Mouse (Mus musculus): ENCODE data around the gene Bcl2l2. TPM values are rescaled to one million over a fixed set of nuclear protein-coding genes. Genes with fewer than 3 reads are reported as not detected.

Gene Bcl2l2
- polyA plus RNA-seq, 1 experiment from 2014 or later, result 3.3 TPM

DNA sequence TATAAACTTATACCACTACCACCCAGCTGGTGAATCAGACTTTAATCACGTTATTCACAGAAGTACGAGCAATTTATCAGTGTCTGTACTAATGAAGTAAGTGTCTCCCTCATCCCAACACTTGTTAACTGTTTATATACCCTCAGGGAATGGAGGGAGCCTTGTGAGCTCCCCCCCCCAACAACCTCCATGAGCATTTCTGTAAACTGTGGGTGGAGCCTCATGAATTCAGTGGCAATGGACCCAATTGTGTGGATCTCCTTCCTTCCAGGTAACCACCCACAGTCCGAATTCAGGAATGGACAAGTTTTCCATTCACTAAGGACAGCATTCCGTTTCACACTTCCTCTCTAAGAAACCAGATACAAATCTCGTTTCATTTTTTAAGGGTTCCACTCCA is 17.6 kb upstream of the Bcl2l2 start:
- Histone ChIP-seq H3K27me3 (ENCODE audit: control insufficient read depth, insufficient read depth, low read length) (no peaks in the 10 kb centered on the region), H3K4me2 (no peak overlapping the region), H3K4me1 (ENCODE audit: control insufficient read depth, insufficient read depth, low read length) (no peaks in the 10 kb centered on the region), H3K9ac (ENCODE audit: low read depth, low read length) (no peak overlapping the region), H3K4me3 (ENCODE audit: low read depth, low read length) (no peak overlapping the region), H3K9me3 (replicated peaks; ENCODE audit: control insufficient read depth, low read length) (no peaks in the 10 kb centered on the region), H3K27ac (ENCODE audit: low read depth, low read length) (no peak overlapping the region), H3K36me3 (ENCODE audit: control insufficient read depth, insufficient read depth, low read length) (no peaks in the 10 kb centered on the region)
- ATAC-seq (replicated peaks; ENCODE audit: insufficient number of reproducible peaks, low FRiP score, low TSS enrichment), result no peak
- WGBS (ENCODE audit: insufficient replicate concordance), result 71% methylated on average over 5 of the region's 5 CpGs

DNA sequence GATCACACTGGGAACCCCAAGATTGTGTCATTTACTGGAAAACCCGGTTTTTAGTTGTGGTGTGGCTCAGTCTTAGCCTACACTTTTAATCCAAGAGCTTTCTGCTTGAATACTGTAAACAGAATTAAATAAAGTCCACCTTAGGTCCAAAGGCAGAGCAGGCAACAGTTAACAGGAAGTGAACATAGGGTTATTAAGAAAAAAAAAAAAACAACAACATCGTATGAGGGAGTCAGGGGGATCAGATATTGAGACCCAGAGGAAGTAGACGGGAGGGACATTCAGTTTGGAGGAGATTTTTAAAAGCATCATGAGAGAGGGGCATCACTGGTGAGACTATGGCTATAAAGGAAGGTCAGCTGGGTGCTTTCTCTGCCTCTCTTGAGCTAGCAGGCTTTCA is 16.9 kb upstream of the Bcl2l2 start:
- H3K4me1 ChIP-seq (ENCODE audit: control insufficient read depth, insufficient read depth, low read length), result no peaks in the 10 kb centered on the region
- ATAC-seq (replicated peaks; ENCODE audit: insufficient number of reproducible peaks, low FRiP score, low TSS enrichment), result no peak
- WGBS (ENCODE audit: insufficient replicate concordance), result 60% methylated on average over 3 of the region's 3 CpGs
- H3K9ac ChIP-seq (ENCODE audit: low read depth, low read length), result no peak overlapping the region
- no peaks in the 10 kb centered on the region for H3K27me3 ChIP-seq (ENCODE audit: control insufficient read depth, insufficient read depth, low read length)
- no peak overlapping the region for H3K4me2 ChIP-seq
- no peaks in the 10 kb centered on the region for H3K9me3 ChIP-seq (replicated peaks; ENCODE audit: control insufficient read depth, low read length)
- no peak overlapping the region for H3K4me3 ChIP-seq (ENCODE audit: low read depth, low read length)
- H3K36me3 ChIP-seq (ENCODE audit: control insufficient read depth, insufficient read depth, low read length), result no peaks in the 10 kb centered on the region
- no peak overlapping the region for H3K27ac ChIP-seq (ENCODE audit: low read depth, low read length)

DNA sequence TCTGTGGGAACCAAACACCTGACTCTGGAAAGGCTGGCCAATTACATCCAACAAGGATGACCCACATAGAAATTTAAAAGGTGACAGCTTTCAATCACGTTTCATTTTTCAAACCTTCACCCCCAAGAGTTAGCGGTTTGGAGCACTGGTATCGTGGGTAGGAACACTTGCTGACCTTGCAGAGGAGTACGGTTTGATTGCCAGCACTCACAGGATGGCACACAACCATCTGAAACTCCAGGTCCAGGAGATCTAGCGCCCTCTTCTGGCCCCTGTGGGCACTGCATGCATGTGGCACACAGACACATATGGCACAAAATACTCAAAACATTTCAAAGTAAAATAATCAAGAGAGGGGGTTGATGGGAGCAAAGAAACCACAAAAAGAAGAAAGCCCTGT is 16.2 kb upstream of the Bcl2l2 start:
- Histone ChIP-seq H3K36me3 (ENCODE audit: control insufficient read depth, insufficient read depth, low read length) (no peaks in the 10 kb centered on the region), H3K4me3 (ENCODE audit: low read depth, low read length) (no peak overlapping the region), H3K9me3 (replicated peaks; ENCODE audit: control insufficient read depth, low read length) (no peaks in the 10 kb centered on the region), H3K4me2 (no peak overlapping the region), H3K27me3 (ENCODE audit: control insufficient read depth, insufficient read depth, low read length) (no peaks in the 10 kb centered on the region), H3K4me1 (ENCODE audit: control insufficient read depth, insufficient read depth, low read length) (no peaks in the 10 kb centered on the region), H3K27ac (ENCODE audit: low read depth, low read length) (no peak overlapping the region), H3K9ac (ENCODE audit: low read depth, low read length) (no peak overlapping the region)
- no peak for ATAC-seq (replicated peaks; ENCODE audit: insufficient number of reproducible peaks, low FRiP score, low TSS enrichment)
- WGBS (ENCODE audit: insufficient replicate concordance), result 56% methylated on average over 5 of the region's 5 CpGs

DNA sequence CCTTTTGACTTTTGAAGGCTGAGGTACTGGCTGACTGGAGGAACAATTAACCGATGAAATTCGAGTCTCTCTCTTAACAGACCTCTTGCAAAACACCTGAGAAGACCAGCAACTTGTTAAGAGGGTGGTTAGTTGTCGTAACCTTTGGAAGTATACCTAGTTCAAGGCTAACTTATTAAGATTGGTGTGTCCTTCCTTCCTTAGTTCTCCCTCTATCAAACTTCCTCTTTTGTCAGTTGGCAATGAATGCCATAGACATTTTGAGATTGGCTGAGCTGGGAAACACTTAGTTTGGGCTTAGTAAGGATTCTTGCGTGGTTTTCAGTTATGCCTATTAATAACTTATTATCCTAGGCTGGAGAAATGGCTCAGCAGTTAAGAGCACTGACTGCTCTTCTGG is 15.2 kb upstream of the Bcl2l2 start:
- Histone ChIP-seq H3K27ac (ENCODE audit: low read depth, low read length) (no peak overlapping the region), H3K4me1 (ENCODE audit: control insufficient read depth, insufficient read depth, low read length) (no peaks in the 10 kb centered on the region), H3K9ac (ENCODE audit: low read depth, low read length) (no peak overlapping the region), H3K4me2 (no peak overlapping the region), H3K27me3 (ENCODE audit: control insufficient read depth, insufficient read depth, low read length) (no peaks in the 10 kb centered on the region), H3K9me3 (replicated peaks; ENCODE audit: control insufficient read depth, low read length) (no peaks in the 10 kb centered on the region), H3K36me3 (ENCODE audit: control insufficient read depth, insufficient read depth, low read length) (no peaks in the 10 kb centered on the region), H3K4me3 (ENCODE audit: low read depth, low read length) (no peak overlapping the region)
- 85% methylated on average over 4 of the region's 4 CpGs for WGBS (ENCODE audit: insufficient replicate concordance)
- no peak for ATAC-seq (replicated peaks; ENCODE audit: insufficient number of reproducible peaks, low FRiP score, low TSS enrichment)

DNA sequence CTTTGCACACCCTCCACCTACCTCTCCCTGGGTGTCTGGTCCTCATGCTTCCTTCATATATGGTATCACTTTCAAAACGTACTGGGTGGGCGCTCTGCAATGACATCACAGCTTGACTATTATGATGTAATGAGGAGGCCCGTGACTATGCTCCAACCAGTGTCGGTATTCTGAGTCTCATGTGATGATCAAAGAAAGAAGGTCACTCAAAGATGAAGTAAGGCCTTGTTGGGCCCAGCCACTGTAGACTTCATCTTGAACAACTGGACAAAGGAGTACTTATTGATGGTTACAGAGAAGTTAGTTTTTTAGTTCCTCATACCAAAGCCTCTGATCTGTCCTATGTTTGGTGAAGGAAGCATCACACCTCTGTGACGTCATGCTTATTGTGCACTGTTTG is 12.3 kb upstream of the Bcl2l2 start, which contains the start of gene Homez:
TSS of gene Homez (minus strand) at position 101 of the 400 bp plus-strand sequence.
- H3K27me3 ChIP-seq (ENCODE audit: control insufficient read depth, insufficient read depth, low read length), result no peaks in the 10 kb centered on the region
- H3K9ac ChIP-seq (ENCODE audit: low read depth, low read length), result no peak within 1 kb of the TSS
- H3K36me3 ChIP-seq (ENCODE audit: control insufficient read depth, insufficient read depth, low read length), result no peaks in the 10 kb centered on the region
- H3K4me3 ChIP-seq (ENCODE audit: low read depth, low read length), result no peak within 1 kb of the TSS
- no peaks in the 10 kb centered on the region for H3K9me3 ChIP-seq (replicated peaks; ENCODE audit: control insufficient read depth, low read length)
- H3K4me1 ChIP-seq (ENCODE audit: control insufficient read depth, insufficient read depth, low read length), result 0 out of 2 replicates have a peak, but pooled peaks cover 3% of the 10 kb centered on the region
- H3K4me2 ChIP-seq, result no peak within 1 kb of the TSS
- no peak within 1 kb of the TSS for H3K27ac ChIP-seq (ENCODE audit: low read depth, low read length)
- WGBS (ENCODE audit: insufficient replicate concordance), result 81% methylated on average over 5 of the region's 5 CpGs
- ATAC-seq (replicated peaks; ENCODE audit: insufficient number of reproducible peaks, low FRiP score, low TSS enrichment), result no peak

DNA sequence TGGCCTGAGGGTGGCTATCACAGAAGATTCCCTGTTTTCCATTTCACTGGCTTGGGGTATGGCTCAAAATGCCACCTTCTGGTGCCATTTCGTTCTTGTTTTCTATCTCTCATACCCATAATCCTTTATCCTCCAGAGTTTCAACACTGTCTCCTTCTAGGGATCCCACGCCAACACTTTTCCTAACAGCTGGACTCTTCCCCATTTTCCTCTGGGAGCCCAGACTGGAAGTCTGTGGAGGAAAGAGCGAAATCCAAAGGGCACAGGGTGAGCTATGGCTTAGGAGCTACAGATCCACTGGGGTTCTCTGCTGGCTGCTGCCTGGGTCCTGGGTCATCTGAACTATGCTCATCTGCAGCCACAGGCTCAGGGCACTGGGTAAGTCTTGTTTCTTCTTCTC is 9.0 kb upstream of the Bcl2l2 start:
- Histone ChIP-seq H3K27ac (ENCODE audit: low read depth, low read length) (no peak overlapping the region), H3K27me3 (ENCODE audit: control insufficient read depth, insufficient read depth, low read length) (no peaks in the 10 kb centered on the region)

DNA sequence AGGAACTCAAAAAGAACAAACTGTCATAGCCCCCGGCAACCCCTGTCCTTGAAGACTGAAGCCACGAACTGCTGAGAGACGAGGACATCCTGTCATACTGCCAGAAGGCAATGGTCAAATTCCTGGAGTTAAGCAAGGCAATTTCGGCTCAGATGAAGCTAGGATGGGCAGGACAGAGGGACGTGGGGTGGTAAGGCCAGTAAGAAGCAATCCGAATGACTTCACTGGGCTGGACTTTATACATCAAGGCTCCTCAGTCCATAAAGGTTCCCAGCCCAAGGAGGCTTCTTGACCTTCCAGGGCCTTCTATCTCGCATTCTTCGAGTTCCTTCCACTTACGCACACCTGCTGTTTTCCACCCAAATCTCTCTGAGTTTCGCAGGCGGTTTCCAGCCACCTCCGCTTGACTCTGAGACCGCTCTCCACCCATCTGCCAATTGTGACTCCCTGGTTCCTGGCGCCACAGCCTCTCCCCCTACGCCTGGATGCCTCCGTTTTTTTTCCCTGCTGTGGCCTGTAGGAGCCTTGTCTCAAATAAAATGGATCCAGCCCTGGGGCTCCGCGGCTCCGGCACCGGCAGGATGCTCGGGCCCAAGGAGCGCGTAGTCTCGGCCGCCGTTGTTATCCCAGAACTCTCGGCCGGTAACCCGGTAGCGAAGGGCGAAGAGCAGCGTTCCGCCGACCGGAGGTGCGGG is 7.2 kb upstream of the Bcl2l2 start:
- 2% methylated on average over 36 of the region's 36 CpGs for WGBS (ENCODE audit: insufficient replicate concordance)
- Histone ChIP-seq H3K4me1 (ENCODE audit: control insufficient read depth, insufficient read depth, low read length) (peaks cover 10% of the 10 kb centered on the region; the same call in 1 of the 2 replicates), H3K9ac (ENCODE audit: low read depth, low read length) (peak overlapping the region; percentile 77), H3K27me3 (ENCODE audit: control insufficient read depth, insufficient read depth, low read length) (no peaks in the 10 kb centered on the region), H3K9me3 (replicated peaks; ENCODE audit: control insufficient read depth, low read length) (no peaks in the 10 kb centered on the region), H3K4me3 (ENCODE audit: low read depth, low read length) (peak overlapping the region; percentile 70), H3K4me2 (peak overlapping the region; percentile 91), H3K36me3 (ENCODE audit: control insufficient read depth, insufficient read depth, low read length) (no peaks in the 10 kb centered on the region), H3K27ac (ENCODE audit: low read depth, low read length) (peak overlapping the region; percentile 73; the same call in 1 of the 2 replicates)
- peak; percentile 15; the same call in 1 of the 2 replicates for ATAC-seq (replicated peaks; ENCODE audit: insufficient number of reproducible peaks, low FRiP score, low TSS enrichment)

More for the DNA sequence above, 9.0 kb upstream of the Bcl2l2 start:
- no peaks in the 10 kb centered on the region for H3K36me3 ChIP-seq (ENCODE audit: control insufficient read depth, insufficient read depth, low read length)
- no peak overlapping the region for H3K9ac ChIP-seq (ENCODE audit: low read depth, low read length)
- H3K4me3 ChIP-seq (ENCODE audit: low read depth, low read length), result no peak overlapping the region
- no peak for ATAC-seq (replicated peaks; ENCODE audit: insufficient number of reproducible peaks, low FRiP score, low TSS enrichment)
- peaks cover 10% of the 10 kb centered on the region; the same call in 1 of the 2 replicates for H3K4me1 ChIP-seq (ENCODE audit: control insufficient read depth, insufficient read depth, low read length)
- no peak overlapping the region for H3K4me2 ChIP-seq
- H3K9me3 ChIP-seq (replicated peaks; ENCODE audit: control insufficient read depth, low read length), result no peaks in the 10 kb centered on the region
- 75% methylated on average over 3 of the region's 3 CpGs for WGBS (ENCODE audit: insufficient replicate concordance)

DNA sequence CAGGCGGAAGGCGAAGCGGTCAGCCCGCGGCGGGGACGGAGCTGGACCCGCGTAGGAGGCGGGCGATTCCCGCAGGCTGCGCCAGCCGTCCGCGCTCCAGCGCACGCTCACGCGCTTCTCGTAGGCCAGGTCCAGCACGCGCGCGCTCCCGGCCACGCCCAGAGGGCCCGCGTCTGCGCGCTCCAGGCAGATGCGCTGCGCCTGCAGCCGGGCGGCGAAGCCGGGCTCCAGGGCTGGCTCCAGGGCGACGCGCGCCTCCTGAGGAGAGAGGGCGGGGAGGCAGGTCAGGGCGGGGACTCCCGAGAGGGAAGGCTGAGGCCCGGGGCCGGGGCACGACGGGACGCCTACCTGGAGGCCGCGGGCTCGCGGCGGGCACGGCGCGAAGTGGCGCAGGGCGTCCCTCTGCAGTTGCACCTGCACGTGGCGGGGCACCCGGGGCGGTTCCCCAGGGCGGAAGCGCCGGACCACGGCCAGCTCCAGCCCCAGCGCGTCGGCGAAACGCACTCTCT is 6.6 kb upstream of the Bcl2l2 start:
- Histone ChIP-seq H3K4me1 (ENCODE audit: control insufficient read depth, insufficient read depth, low read length) (peaks cover 10% of the 10 kb centered on the region; the same call in 1 of the 2 replicates), H3K27me3 (ENCODE audit: control insufficient read depth, insufficient read depth, low read length) (no peaks in the 10 kb centered on the region), H3K9ac (ENCODE audit: low read depth, low read length) (peak overlapping the region; percentile 77), H3K27ac (ENCODE audit: low read depth, low read length) (peak overlapping the region; percentile 73), H3K36me3 (ENCODE audit: control insufficient read depth, insufficient read depth, low read length) (no peaks in the 10 kb centered on the region), H3K4me2 (peak overlapping the region; percentile 91), H3K4me3 (ENCODE audit: low read depth, low read length) (peak overlapping the region; percentile 70), H3K9me3 (replicated peaks; ENCODE audit: control insufficient read depth, low read length) (no peaks in the 10 kb centered on the region)
- WGBS (ENCODE audit: insufficient replicate concordance), result under 1% methylated on average over 68 of the region's 72 CpGs
- peak; percentile 86 for ATAC-seq (replicated peaks; ENCODE audit: insufficient number of reproducible peaks, low FRiP score, low TSS enrichment)
